Mouse (Mus musculus) lung, embryonic 15.5 days (tissue): Measurements from ENCODE around the gene Zfp653. TPM values are rescaled to one million over a fixed set of nuclear protein-coding genes. Genes with fewer than 3 reads are reported as not detected.

Source experiments
- ATAC-seq: fragments of 200-750 bp; cut with Nextera tagmentation; 2 replicates; pipeline ENCODE4 v1.8.0; 2017; ENCODE audit warnings: moderate number of reproducible peaks, borderline replicate concordance; ENCODE audit not compliant: low FRiP score, low TSS enrichment; ENCODE audit errors: extremely low read depth
- H3K27ac ChIP-seq: fragments of 300-500 bp; sonication (generic); 2 replicates; pipeline ENCODE4 v1.5.1; 2015; ENCODE audit warnings: moderate library complexity, mild to moderate bottlenecking, inconsistent platforms
- H3K27me3 ChIP-seq: fragments of 300-500 bp; sonication (generic); 2 replicates; pipeline ENCODE4 v1.6.1; 2015; ENCODE audit warnings: inconsistent platforms
- H3K36me3 ChIP-seq: fragments of 300-500 bp; sonication (generic); 2 replicates; pipeline ENCODE4 v1.6.1; 2015; ENCODE audit warnings: inconsistent platforms
- H3K4me1 ChIP-seq: fragments of 300-500 bp; sonication (generic); 2 replicates; pipeline ENCODE4 v1.6.1; 2015; ENCODE audit warnings: inconsistent platforms
- H3K4me2 ChIP-seq: fragments of 300-500 bp; sonication (generic); 2 replicates; pipeline ENCODE4 v1.6.1; 2015; ENCODE audit warnings: inconsistent platforms, mild to moderate bottlenecking, moderate library complexity
- H3K4me3 ChIP-seq: fragments of 300-500 bp; sonication (generic); 2 replicates; pipeline ENCODE4 v1.5.1; 2015; ENCODE audit warnings: mild to moderate bottlenecking, inconsistent platforms
- H3K9ac ChIP-seq: fragments of 300-500 bp; sonication (generic); 2 replicates; pipeline ENCODE4 v1.6.1; 2015; ENCODE audit warnings: inconsistent platforms
- H3K9me3 ChIP-seq: fragments of 300-500 bp; sonication (generic); 2 replicates; pipeline ENCODE4 v1.6.1; 2016; ENCODE audit warnings: inconsistent platforms
- WGBS: fragments of 180-500 bp; shearing (Covaris S2); methylation state at CpG from one replicate; pipeline ENCODE4 v1.1.7; 2015; 5-methylcytosine and 5-hydroxymethylcytosine counted together
- polyA plus RNA-seq: library from polyadenylated mRNA; unstranded; fragments of >200 nt; fragmentation: Nextera tagmentation; extraction: Ambion mirVana; gene quantifications from 2 replicates; pipeline ENCODE4 v1.2.1, GENCODE M21; 2015

The Zfp653 gene
- 13.4 and 15.3 TPM in 2 replicates for polyA plus RNA-seq

DNA sequence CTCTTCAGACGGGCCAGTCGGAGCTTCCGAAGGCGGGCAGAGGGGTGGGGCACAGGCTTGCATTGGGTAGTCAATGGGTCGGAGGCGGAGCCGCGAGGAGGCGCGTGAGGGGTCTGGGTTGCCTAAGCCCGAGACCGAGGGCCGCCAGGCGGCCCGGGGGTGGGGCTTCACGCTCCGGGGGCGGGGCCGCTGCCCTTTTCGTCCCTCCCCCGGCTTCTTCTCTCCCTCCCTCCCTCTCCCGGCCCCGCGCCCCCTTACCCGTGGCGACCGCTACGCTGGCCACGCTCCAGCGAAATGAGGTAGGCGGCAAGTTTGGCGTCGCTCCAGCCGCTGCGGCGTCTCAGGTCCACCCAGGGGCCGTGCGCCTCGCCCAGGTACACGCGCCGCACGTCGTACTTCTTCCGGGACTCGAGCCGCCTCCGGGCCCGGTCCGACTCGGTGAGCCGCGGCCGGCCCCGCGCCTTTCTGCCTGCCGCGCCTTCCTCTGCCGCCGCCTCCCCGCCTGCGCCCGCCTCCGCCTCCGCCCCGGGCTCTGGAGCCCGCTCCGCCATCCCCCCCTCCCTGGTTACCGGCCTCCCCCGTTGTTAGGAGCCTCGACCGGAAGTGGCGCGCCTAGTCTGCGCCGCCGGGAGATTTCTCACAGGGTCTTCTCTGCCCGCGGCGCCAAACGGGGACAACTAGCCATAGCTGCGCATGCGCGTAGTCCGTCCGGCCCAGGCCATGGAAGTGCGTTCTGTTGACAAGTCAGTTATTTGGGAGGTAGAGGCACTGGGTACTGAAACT is at the start of gene Zfp653, which contains the start of gene Gm49318:
Gene Zfp653, minus strand, starts transcription at position 586 of the 783 bp plus-strand sequence.
Gene Gm49318, minus strand, starts transcription at position 469 of the 783 bp plus-strand sequence.
- peak within 1 kb of the TSS; percentile 87 for H3K9ac ChIP-seq
- peak within 1 kb of the TSS; percentile 99 for H3K27ac ChIP-seq
- under 1% methylated on average over 76 of the region's 87 CpGs for WGBS
- peak; percentile 98 for ATAC-seq
- no peaks in the 10 kb centered on the region for H3K27me3 ChIP-seq
- H3K4me1 ChIP-seq, result peaks cover 8% of the 10 kb centered on the region
- H3K9me3 ChIP-seq, result no peaks in the 10 kb centered on the region
- H3K36me3 ChIP-seq, result peaks cover 28% of the 10 kb centered on the region
- peak within 1 kb of the TSS; percentile 57 for H3K4me2 ChIP-seq
- peak within 1 kb of the TSS; percentile 78 for H3K4me3 ChIP-seq

DNA sequence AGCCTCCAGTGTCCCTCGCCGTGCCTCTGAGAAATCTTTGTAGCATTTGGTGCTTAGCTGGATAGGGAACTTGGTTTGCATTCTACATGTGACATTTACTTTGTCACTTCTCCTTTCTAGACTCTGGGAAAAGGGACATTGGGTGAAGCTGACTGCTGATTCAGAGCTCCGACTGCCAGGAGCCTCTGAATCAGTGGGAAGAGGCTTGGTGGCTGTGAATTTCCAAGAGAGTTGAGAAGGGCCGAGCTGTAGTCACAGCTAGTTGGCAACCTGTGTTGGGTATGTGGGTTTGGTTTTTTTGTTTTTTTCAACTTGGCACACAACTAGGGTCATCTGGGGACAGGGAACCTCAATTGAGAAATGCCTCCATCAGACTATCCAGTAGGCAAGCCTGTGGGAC is 48.4 kb upstream of the Zfp653 start:
- H3K9ac ChIP-seq, result no peak overlapping the region
- H3K4me3 ChIP-seq, result no peak overlapping the region
- no peaks in the 10 kb centered on the region for H3K36me3 ChIP-seq
- WGBS, result 84% methylated on average over 4 of the region's 4 CpGs
- H3K27ac ChIP-seq, result no peak overlapping the region
- H3K27me3 ChIP-seq, result no peaks in the 10 kb centered on the region
- no peaks in the 10 kb centered on the region for H3K9me3 ChIP-seq
- H3K4me1 ChIP-seq, result peaks cover 15% of the 10 kb centered on the region
- no peak for ATAC-seq
- H3K4me2 ChIP-seq, result no peak overlapping the region

DNA sequence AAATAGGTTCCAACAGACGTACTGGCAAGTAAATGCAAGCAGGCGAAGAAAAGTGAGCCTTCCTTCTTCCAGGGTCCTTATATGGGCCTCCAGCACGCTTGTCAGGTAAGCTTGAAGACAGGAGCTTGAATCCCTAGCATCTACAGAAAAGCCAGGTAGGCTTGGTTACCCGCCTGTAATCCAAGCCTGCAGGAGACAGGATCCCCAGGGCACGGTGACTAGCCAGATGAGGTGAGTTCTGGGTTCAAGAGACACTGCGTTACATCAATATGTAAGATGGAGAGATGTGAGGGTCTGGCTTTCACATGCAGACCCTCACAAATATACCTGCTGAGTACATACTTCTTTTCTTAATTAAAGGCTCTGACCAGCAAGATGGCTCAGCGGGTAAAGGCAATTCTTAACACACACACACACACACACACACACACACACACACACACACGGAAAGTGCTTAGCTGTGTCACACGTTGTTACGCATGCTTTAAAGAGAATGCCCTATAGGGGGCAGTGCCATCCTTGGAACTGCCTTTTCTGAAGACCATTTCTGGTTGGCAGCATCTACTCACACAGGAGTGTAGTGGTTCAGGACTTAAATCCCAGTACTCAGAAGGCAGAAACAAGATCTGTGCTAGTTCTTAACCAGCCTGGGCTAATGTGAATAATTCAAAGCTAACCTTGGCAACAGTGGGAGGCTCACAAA is 46.7 kb upstream of the Zfp653 start:
- H3K4me3 ChIP-seq, result peak overlapping the region; percentile 76
- H3K36me3 ChIP-seq, result peaks cover 7% of the 10 kb centered on the region
- no peaks in the 10 kb centered on the region for H3K27me3 ChIP-seq
- peak overlapping the region; percentile 46; the same call in 1 of the 2 replicates for H3K27ac ChIP-seq
- peaks cover 15% of the 10 kb centered on the region for H3K4me1 ChIP-seq
- peak overlapping the region; percentile 53; the same call in 1 of the 2 replicates for H3K9ac ChIP-seq
- peak overlapping the region; percentile 85 for H3K4me2 ChIP-seq
- 42% methylated on average over 10 of the region's 10 CpGs for WGBS
- no peaks in the 10 kb centered on the region for H3K9me3 ChIP-seq
- no peak for ATAC-seq

DNA sequence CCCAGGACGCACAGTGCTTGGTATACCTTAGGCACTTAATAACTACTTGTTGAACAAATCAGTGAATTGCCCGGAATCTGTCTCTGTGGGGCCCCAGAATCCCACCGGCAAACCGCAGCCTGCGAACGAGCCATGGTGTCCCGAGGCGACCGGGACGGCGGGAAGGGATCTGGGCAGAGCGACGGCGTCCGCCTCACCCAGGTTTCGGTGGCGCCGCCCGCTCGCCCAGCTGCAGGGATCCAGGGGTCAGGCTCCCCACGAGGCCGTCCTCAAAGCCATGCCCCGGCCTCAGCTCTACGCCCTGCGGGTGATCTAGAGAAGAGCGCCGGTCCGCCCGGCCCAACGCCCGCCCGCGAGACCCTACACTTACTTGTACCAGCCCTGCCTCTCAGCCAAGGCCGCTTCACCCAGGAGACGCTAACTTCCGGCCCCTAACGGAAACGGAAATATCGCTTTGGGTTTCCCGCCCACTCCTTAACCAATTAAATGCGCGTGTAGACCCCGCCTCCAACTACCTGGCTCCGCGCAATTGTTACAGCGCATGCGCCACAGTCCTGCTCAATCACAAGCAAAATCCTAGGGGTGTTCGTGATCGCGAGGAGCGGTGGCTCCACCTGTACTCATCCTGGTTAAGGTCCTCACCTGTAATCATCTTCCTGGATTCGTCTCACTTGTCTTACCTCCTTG is 45.7 kb upstream of the Zfp653 start, which contains the start of gene Elof1:
Gene Elof1, minus strand, starts transcription at position 433 of the 687 bp plus-strand sequence.
- H3K27ac ChIP-seq, result peak within 1 kb of the TSS; percentile 54
- H3K4me3 ChIP-seq, result peak within 1 kb of the TSS; percentile 76
- peaks cover 15% of the 10 kb centered on the region for H3K4me1 ChIP-seq
- under 1% methylated on average over 52 of the region's 52 CpGs for WGBS
- H3K9me3 ChIP-seq, result no peaks in the 10 kb centered on the region
- H3K36me3 ChIP-seq, result peaks cover 17% of the 10 kb centered on the region
- H3K4me2 ChIP-seq, result peak within 1 kb of the TSS; percentile 85
- H3K27me3 ChIP-seq, result no peaks in the 10 kb centered on the region
- peak; percentile 94 for ATAC-seq
- H3K9ac ChIP-seq, result peak within 1 kb of the TSS; percentile 70

DNA sequence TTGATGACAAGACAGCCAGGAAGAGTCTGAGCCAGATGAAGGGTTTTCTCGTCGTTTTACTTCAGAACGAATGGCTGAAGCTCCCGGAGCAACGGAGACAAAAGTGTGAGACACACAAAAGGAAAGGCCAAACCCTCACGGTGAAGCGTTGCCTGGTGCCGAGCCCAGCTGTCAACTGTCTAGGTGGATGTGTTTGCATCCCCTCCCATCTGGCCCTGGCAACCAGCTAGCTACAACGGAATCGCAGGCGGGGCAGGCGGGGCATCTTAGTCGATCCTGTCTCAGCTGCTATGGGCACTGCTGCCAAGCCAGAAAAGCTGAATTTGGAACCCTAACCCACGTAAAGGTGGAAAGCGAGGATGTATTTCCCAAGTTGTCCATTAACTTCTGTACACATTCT is 44.9 kb upstream of the Zfp653 start:
- peaks cover 15% of the 10 kb centered on the region for H3K4me1 ChIP-seq
- peak overlapping the region; percentile 70 for H3K9ac ChIP-seq
- 17% methylated on average over 15 of the region's 15 CpGs for WGBS
- no peak overlapping the region for H3K27ac ChIP-seq
- H3K36me3 ChIP-seq, result peaks cover 24% of the 10 kb centered on the region
- peak overlapping the region; percentile 76 for H3K4me3 ChIP-seq
- peak overlapping the region; percentile 85 for H3K4me2 ChIP-seq
- H3K27me3 ChIP-seq, result no peaks in the 10 kb centered on the region
- no peaks in the 10 kb centered on the region for H3K9me3 ChIP-seq
- ATAC-seq, result no peak

DNA sequence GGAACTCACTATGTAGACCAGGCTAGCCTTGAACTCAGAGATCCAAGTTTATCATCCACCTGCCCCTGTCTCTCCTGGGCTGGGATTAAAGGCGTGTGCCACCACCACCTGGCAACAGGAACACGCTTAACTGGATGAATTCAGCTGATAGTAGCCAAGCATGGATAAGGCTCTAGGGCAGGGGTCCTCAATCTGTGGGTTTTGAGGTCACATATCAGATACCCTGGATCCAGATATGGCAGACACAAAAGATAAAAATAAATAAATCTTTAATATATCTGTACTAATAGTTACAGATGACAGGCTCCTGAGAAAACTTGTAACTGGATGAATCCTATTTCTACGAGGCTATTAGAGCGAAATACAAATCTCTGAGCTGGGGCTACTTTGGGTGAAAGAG is 44.5 kb upstream of the Zfp653 start:
- Histone ChIP-seq H3K9ac (peak overlapping the region; percentile 70; the same call in 1 of the 2 replicates), H3K4me3 (peak overlapping the region; percentile 76; the same call in 1 of the 2 replicates)
- WGBS, result 90% methylated on average over 4 of the region's 4 CpGs

DNA sequence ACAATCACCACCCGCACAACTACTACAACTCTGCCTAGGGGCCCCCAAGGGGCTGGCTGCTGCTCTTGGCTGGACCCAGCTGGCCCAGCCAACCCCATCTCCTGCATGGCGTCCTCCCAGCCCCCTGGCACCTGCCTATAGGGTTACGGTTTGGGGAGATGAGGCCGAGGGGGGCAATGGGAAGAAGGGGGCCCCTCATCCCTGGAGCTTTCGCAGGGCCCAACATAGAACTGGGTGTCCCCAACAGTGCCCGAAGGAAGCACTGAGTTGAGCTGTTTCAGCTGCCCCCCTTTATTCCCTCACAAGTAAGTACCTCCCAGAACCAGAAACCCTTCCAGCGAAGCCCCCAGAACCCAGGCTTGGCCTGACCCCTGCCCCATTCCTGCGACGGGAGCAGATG is 37.0 kb upstream of the Zfp653 start:
- H3K36me3 ChIP-seq, result peaks cover 29% of the 10 kb centered on the region
- 87% methylated on average over 9 of the region's 9 CpGs for WGBS

More for the DNA sequence above, 44.5 kb upstream of the Zfp653 start:
- H3K4me2 ChIP-seq, result peak overlapping the region; percentile 85
- H3K4me1 ChIP-seq, result peaks cover 15% of the 10 kb centered on the region
- no peaks in the 10 kb centered on the region for H3K9me3 ChIP-seq
- peaks cover 24% of the 10 kb centered on the region for H3K36me3 ChIP-seq
- ATAC-seq, result no peak
- no peak overlapping the region for H3K27ac ChIP-seq
- H3K27me3 ChIP-seq, result no peaks in the 10 kb centered on the region

DNA sequence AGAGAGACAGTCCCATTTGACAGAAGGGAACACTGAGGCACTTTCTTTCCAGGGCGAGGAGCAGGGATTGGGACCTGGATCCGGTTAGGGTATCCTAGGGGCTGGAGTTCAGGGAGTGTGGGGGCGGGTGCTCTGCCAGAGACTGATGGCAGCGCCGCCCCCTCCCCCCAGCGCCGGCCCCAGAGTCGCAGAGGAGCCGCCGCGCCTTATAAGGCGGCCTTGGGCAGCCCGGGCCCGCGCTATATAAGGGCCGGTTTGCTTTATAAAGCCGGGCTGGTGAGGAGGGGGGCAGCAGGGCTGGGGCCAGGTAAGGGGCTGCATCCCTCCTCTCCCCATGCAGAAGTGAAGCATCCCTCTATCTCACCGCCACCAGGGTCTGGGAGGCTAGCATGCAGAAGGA is 28.7 kb upstream of the Zfp653 start:
- ATAC-seq, result peak; percentile 40; the same call in 1 of the 2 replicates
- Histone ChIP-seq H3K36me3 (no peaks in the 10 kb centered on the region), H3K9me3 (no peaks in the 10 kb centered on the region), H3K4me3 (peak overlapping the region; percentile 18), H3K4me1 (peaks cover 17% of the 10 kb centered on the region), H3K27ac (no peak overlapping the region; the same call in 1 of the 2 replicates), H3K4me2 (peak overlapping the region; percentile 40), H3K27me3 (peaks cover 33% of the 10 kb centered on the region), H3K9ac (0 out of 2 replicates have a peak overlapping the region, but pooled peaks have one; percentile 2)
- 2% methylated on average over 18 of the region's 18 CpGs for WGBS

More for the DNA sequence above, 37.0 kb upstream of the Zfp653 start:
- Histone ChIP-seq H3K9ac (no peak overlapping the region), H3K27ac (no peak overlapping the region), H3K4me1 (no peaks in the 10 kb centered on the region), H3K4me3 (no peak overlapping the region), H3K9me3 (no peaks in the 10 kb centered on the region), H3K4me2 (no peak overlapping the region), H3K27me3 (no peaks in the 10 kb centered on the region)
- ATAC-seq, result no peak

DNA sequence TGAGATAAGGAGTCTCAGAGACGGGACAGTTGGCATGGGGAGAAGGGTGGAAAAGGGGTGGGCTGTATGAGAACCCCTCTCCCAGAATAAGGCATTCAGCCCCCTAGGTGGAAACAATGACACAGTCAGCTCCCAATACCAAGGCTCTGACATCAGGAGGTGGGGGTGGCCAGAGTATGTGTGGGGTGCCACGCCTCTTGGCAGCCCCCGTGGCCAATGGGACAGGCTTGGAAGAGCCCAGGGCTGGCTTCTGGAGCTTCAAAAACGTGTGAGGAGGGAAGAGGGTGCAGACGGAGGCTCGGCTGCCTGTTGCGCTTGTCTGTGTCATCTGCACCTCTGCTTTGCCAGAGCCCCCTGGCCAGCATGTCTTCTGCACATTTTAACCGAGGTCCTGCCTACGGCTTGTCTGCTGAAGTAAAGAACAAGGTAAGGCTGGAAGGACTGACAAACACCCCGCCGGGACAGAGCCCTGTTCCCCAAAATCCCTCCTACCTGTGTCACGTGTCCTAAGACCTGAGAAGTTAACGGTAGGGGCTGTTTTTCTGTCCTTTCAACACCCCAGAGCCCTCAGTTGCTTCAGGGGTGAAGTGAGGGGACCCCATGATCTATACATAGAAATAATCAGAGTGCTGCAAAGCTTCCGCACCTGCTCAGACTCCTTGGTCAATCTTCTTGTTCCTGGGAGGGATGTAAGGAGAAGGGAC is 28.0 kb upstream of the Zfp653 start, which contains the start of gene Cnn1:
Gene Cnn1, plus strand, starts transcription at position 224 of the 704 bp plus-strand sequence.
- ATAC-seq, result peak; percentile 16; the same call in 1 of the 2 replicates
- Histone ChIP-seq H3K27me3 (peaks cover 33% of the 10 kb centered on the region), H3K36me3 (no peaks in the 10 kb centered on the region), H3K4me3 (peak within 1 kb of the TSS; percentile 18), H3K4me2 (peak within 1 kb of the TSS; percentile 40), H3K9ac (0 out of 2 replicates have a peak within 1 kb of the TSS, but pooled peaks have one; percentile 2), H3K9me3 (no peaks in the 10 kb centered on the region), H3K27ac (no peak within 1 kb of the TSS; the same call in 1 of the 2 replicates), H3K4me1 (peaks cover 17% of the 10 kb centered on the region)
- 8% methylated on average over 14 of the region's 14 CpGs for WGBS

DNA sequence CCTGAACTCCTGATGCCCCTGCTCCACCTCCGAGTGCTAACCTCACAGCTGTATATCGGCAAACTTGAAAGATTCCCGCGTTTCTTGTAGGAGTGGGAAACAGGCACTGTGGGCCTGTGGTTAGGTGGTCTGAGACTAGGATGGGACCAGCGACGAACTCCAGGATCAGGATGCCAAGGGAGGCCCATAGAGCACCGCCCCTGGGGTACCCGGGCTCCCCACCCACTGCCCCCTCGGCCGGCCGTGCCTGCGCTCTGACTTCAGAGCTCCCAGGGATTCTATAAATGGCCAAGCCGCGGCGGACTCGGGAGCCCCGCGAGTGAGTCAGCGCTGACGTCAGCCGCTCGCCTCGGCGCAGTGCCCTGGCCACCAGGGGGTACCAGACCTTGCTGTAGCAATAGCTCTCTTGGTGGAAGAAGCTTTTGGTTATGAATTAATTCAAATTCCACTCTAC is 24.7 kb upstream of the Zfp653 start:
- H3K9ac ChIP-seq, result peak overlapping the region; percentile 48
- ATAC-seq, result peak; percentile 55; the same call in 1 of the 2 replicates
- H3K9me3 ChIP-seq, result no peaks in the 10 kb centered on the region
- peaks cover 26% of the 10 kb centered on the region for H3K27me3 ChIP-seq
- peak overlapping the region; percentile 37 for H3K4me3 ChIP-seq
- H3K27ac ChIP-seq, result no peak overlapping the region
- H3K4me1 ChIP-seq, result peaks cover 17% of the 10 kb centered on the region
- no peaks in the 10 kb centered on the region for H3K36me3 ChIP-seq
- WGBS, result under 1% methylated on average over 24 of the region's 24 CpGs
- H3K4me2 ChIP-seq, result peak overlapping the region; percentile 79
